Mouse (Mus musculus): ENCODE results near the gene Fggy. TPM values are rescaled to one million over a fixed set of nuclear protein-coding genes. Genes with fewer than 3 reads are reported as not detected.

Gene Fggy
- polyA plus RNA-seq (2015; fragmentation: Nextera tagmentation; extraction: Ambion mirVana): 7.2 and 7.5 TPM in 2 replicates

- WGBS: 25% methylated on average over 12 of the region's 12 CpGs
- peak; percentile 100 for ATAC-seq (ENCODE audit: low FRiP score, low read depth)
Measured at GRCm38 (mm10) chr4:95557333-95557956, at the start of gene Fggy. Gene Fggy, plus strand, starts transcription at chr4:95557507.

GRCm38 (mm10) chr4:95507946-95508311, 49.4 kb upstream of the Fggy start:
- Histone ChIP-seq H3K9me3 (no peaks in the 10 kb centered on the region), H3K9ac (no peak overlapping the region), H3K4me1 (replicated peaks) (peaks cover 9% of the 10 kb centered on the region; the same call in 1 of the 2 replicates), H3K4me3 (no peak overlapping the region), H3K27ac (replicated peaks) (0 out of 2 replicates have a peak overlapping the region, but pooled peaks have one; percentile 10), H3K36me3 (no peaks in the 10 kb centered on the region), H3K27me3 (no peaks in the 10 kb centered on the region), H3K4me2 (no peak overlapping the region)
- 93% methylated on average over 4 of the region's 4 CpGs for WGBS
- ATAC-seq (ENCODE audit: low FRiP score, low read depth): no peak

More at GRCm38 (mm10) chr4:95557333-95557956, at the start of gene Fggy:
- H3K9ac ChIP-seq: peak within 1 kb of the TSS; percentile 48
- no peaks in the 10 kb centered on the region for H3K36me3 ChIP-seq
- peaks cover 17% of the 10 kb centered on the region for H3K4me1 ChIP-seq (replicated peaks)
- H3K9me3 ChIP-seq: no peaks in the 10 kb centered on the region
- H3K4me3 ChIP-seq: peak within 1 kb of the TSS; percentile 45
- H3K4me2 ChIP-seq: peak within 1 kb of the TSS; percentile 58
- no peaks in the 10 kb centered on the region for H3K27me3 ChIP-seq
- peak within 1 kb of the TSS; percentile 71 for H3K27ac ChIP-seq (replicated peaks)

DNA sequence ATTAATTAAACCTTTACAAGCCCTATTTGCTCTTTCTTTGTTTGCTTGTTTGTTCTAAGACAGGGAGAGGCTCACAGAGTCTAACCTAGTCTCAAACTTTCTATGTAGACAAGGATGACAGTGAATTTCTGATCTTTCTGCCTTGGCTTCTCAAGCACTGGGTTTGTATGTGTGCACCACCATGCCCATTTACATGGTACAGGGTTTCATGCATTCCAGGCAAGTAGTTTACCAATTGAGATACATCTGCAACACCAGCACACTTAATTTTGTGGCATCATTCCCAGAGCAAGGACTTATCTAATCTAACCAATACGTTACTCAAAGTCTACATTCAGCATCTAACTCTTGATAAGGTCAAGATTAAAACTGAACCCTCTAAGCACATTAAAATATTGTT, 38.9 kb upstream of the Fggy start:
- ATAC-seq (ENCODE audit: low FRiP score, low read depth): no peak
- H3K9me3 ChIP-seq: no peaks in the 10 kb centered on the region
- 0 out of 2 replicates have a peak, but pooled peaks cover 4% of the 10 kb centered on the region for H3K4me1 ChIP-seq (replicated peaks)
- no peak overlapping the region for H3K27ac ChIP-seq (replicated peaks)
- no peaks in the 10 kb centered on the region for H3K27me3 ChIP-seq
- 80% methylated on average over 1 of the region's 1 CpGs for WGBS
- H3K4me2 ChIP-seq: no peak overlapping the region
- H3K36me3 ChIP-seq: no peaks in the 10 kb centered on the region
- no peak overlapping the region for H3K4me3 ChIP-seq
- no peak overlapping the region for H3K9ac ChIP-seq

DNA sequence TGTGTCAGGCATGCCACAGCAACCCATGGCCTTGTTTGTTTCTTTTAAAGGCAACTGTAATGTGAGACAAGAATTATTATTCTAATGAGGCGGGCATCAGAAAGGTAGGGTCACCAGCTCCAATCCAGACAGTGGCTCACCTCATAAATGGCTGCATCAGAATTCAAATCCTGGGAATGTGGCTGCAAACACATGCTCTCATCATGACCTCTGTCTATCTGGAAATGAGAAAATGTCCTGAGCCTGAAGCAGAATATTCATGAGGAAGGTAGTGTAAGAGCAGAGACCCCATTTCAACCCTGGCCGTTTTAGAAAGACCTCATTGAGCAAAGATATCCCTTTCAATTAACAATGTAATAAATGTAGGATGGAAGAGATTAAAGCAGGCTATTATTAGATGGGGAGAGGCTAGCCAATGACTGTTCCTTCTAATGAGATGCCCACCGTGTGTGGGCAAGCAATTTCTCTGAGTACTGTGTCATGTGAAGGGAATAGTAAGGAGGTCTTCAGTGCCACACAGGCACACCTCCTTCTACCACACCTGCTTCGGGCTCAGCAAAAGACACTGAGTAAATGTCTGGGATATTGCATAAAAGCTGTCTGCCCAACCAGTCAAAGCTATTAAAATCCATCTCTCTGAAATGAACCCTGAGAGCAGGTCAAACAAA, 37.2 kb upstream of the Fggy start:
- Histone ChIP-seq H3K36me3 (no peaks in the 10 kb centered on the region), H3K27me3 (no peaks in the 10 kb centered on the region), H3K9me3 (no peaks in the 10 kb centered on the region), H3K4me1 (replicated peaks) (0 out of 2 replicates have a peak, but pooled peaks cover 4% of the 10 kb centered on the region), H3K9ac (no peak overlapping the region), H3K4me2 (no peak overlapping the region), H3K4me3 (no peak overlapping the region), H3K27ac (replicated peaks) (no peak overlapping the region)
- peak; percentile 81 for ATAC-seq (ENCODE audit: low FRiP score, low read depth)
- 42% methylated on average over 4 of the region's 4 CpGs for WGBS

- no peak overlapping the region for H3K27ac ChIP-seq (replicated peaks)
Measured at GRCm38 (mm10) chr4:95520643-95521032, 36.7 kb upstream of the Fggy start.

DNA sequence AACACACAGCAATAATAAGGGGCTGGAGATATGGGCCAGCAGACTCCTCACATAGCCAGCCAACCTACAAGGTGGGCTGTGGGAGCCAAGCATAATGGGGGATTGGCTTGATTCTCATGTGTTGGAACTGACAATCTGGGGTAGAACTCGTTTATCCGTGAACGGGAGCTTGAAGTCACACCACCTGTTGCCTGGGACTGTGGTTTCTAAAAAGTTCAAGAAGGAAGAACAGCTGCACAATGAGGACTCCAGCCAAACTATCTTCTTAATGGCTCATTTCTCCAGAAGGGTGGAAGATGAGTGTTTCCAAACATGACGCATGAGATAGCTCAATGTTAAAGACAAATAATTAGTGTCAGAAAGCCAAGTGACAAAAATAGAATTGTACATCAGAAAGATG, 30.7 kb upstream of the Fggy start:
- H3K27ac ChIP-seq (replicated peaks): no peak overlapping the region
- no peak overlapping the region for H3K4me3 ChIP-seq
- H3K4me2 ChIP-seq: no peak overlapping the region
- H3K4me1 ChIP-seq (replicated peaks): no peaks in the 10 kb centered on the region
- WGBS: 92% methylated on average over 4 of the region's 4 CpGs
- no peaks in the 10 kb centered on the region for H3K36me3 ChIP-seq
- H3K9me3 ChIP-seq: no peaks in the 10 kb centered on the region
- H3K27me3 ChIP-seq: no peaks in the 10 kb centered on the region
- no peak overlapping the region for H3K9ac ChIP-seq
- no peak for ATAC-seq (ENCODE audit: low FRiP score, low read depth)

More at GRCm38 (mm10) chr4:95520643-95521032, 36.7 kb upstream of the Fggy start:
- H3K4me3 ChIP-seq: no peak overlapping the region
- no peaks in the 10 kb centered on the region for H3K9me3 ChIP-seq
- no peak overlapping the region for H3K9ac ChIP-seq
- H3K4me2 ChIP-seq: no peak overlapping the region
- WGBS: 45% methylated on average over 2 of the region's 2 CpGs
- no peaks in the 10 kb centered on the region for H3K27me3 ChIP-seq
- H3K36me3 ChIP-seq: no peaks in the 10 kb centered on the region
- no peak; the same call in 1 of the 2 replicates for ATAC-seq (ENCODE audit: low FRiP score, low read depth)
- 0 out of 2 replicates have a peak, but pooled peaks cover 4% of the 10 kb centered on the region for H3K4me1 ChIP-seq (replicated peaks)

- H3K4me1 ChIP-seq (replicated peaks): no peaks in the 10 kb centered on the region
- H3K9ac ChIP-seq: no peak overlapping the region
- no peak overlapping the region for H3K4me2 ChIP-seq
- H3K36me3 ChIP-seq: no peaks in the 10 kb centered on the region
- no peak overlapping the region for H3K4me3 ChIP-seq
- H3K9me3 ChIP-seq: no peaks in the 10 kb centered on the region
- H3K27ac ChIP-seq (replicated peaks): no peak overlapping the region
- ATAC-seq (ENCODE audit: low FRiP score, low read depth): no peak
- 75% methylated on average over 2 of the region's 2 CpGs for WGBS
- no peaks in the 10 kb centered on the region for H3K27me3 ChIP-seq
Measured at GRCm38 (mm10) chr4:95530757-95531156, 26.6 kb upstream of the Fggy start.

DNA sequence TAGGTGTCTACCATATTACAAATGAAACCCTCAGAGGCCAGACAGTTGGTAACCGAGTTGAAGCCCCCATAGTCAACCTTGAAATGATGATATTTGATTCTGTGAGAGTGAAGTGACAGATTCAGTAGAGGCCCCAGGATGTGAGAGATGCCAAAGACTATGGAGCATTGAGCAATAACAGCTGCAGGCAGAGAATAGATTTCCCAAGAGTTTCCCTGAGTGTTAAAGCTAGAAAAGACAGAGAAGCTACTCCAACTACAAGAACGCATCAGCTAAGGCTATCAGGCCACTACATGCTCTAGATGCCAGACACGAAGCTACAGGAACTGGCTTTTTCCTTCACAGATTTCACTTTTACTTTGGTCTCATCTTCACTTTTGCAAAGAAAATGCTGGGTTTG, 23.4 kb upstream of the Fggy start:
- WGBS: 95% methylated on average over 3 of the region's 3 CpGs
- no peaks in the 10 kb centered on the region for H3K27me3 ChIP-seq
- no peak overlapping the region for H3K9ac ChIP-seq
- no peaks in the 10 kb centered on the region for H3K4me1 ChIP-seq (replicated peaks)
- no peak for ATAC-seq (ENCODE audit: low FRiP score, low read depth)
- no peak overlapping the region for H3K4me3 ChIP-seq
- H3K4me2 ChIP-seq: no peak overlapping the region
- H3K36me3 ChIP-seq: no peaks in the 10 kb centered on the region
- no peak overlapping the region for H3K27ac ChIP-seq (replicated peaks)
- H3K9me3 ChIP-seq: no peaks in the 10 kb centered on the region

DNA sequence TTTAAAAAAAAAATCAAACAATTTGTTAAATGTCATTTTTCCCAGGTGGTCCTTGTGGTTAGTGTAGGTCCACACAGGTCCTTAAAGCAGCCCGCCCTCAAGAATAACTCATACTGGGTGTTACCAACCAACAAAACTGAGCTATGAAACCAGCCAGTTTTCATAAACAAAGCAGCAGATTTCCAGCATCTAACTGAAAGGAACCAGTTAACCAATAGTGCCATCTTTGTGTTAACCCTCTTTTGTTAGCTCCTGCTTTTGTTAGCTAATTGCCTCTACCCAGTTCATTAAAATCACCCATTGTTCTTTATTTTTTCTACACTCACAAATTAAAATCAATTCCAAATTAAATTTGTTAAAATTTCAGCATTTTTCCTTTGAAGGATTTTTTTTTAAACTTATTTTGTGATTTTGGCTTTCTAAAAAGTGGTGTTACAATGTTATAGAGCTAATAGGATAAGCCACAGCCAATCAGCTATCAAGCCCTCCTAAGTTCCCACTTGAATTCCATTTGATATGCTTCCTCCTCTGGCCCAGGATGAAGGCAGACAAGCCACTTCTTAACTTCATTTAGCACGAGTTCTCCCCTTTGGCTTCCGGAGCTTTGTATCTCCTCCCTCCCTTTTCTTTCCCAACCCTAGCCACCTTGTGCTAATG, 15.8 kb upstream of the Fggy start:
- no peaks in the 10 kb centered on the region for H3K27me3 ChIP-seq
- no peak overlapping the region for H3K27ac ChIP-seq (replicated peaks)
- H3K4me2 ChIP-seq: no peak overlapping the region
- no peaks in the 10 kb centered on the region for H3K36me3 ChIP-seq
- no peaks in the 10 kb centered on the region for H3K9me3 ChIP-seq
- no peak overlapping the region for H3K9ac ChIP-seq
- H3K4me1 ChIP-seq (replicated peaks): no peaks in the 10 kb centered on the region
- no peak overlapping the region for H3K4me3 ChIP-seq
- no peak for ATAC-seq (ENCODE audit: low FRiP score, low read depth)
- WGBS: 70% methylated on average over 3 of the region's 3 CpGs

DNA sequence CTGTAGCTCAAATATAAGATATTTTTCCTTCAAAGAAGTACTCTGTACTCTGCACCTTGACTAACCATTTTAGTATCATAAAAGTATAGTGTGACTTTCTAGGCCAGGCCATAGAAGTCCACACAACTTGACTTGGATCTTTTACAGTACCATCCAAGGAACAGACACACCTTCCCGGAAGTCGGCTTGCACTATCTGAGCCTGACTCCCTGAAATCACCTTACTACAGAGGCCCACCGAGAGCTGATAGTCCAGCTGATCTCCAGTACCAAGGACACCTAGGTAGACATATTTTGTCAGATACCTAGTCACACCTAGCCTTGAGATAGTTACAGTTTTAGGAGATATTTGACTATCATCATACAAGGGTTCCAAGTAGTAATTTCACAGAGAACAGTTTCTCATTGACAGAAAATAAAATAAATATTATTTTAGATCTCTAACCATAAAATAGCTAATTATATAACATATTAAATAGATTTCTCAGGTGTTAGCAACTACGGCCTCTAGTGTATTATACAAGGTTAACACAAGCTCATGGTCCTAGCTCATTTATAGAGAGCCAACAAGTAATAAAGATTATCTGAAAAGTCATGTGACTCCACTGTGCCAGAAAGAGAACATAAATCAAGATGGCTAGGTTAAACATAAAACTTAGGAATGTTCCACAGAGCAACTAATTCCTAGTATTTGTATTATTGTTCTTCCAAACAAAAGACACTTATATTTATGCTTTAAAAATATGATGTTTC, 15.1 kb upstream of the Fggy start:
- H3K9ac ChIP-seq: no peak overlapping the region
- WGBS: 98% methylated on average over 4 of the region's 4 CpGs
- H3K27ac ChIP-seq (replicated peaks): no peak overlapping the region
- no peaks in the 10 kb centered on the region for H3K9me3 ChIP-seq
- no peak for ATAC-seq (ENCODE audit: low FRiP score, low read depth)
- H3K36me3 ChIP-seq: no peaks in the 10 kb centered on the region
- no peaks in the 10 kb centered on the region for H3K27me3 ChIP-seq
- no peak overlapping the region for H3K4me3 ChIP-seq
- no peaks in the 10 kb centered on the region for H3K4me1 ChIP-seq (replicated peaks)
- no peak overlapping the region for H3K4me2 ChIP-seq

- Histone ChIP-seq H3K27me3 (no peaks in the 10 kb centered on the region), H3K36me3 (no peaks in the 10 kb centered on the region), H3K9me3 (no peaks in the 10 kb centered on the region), H3K9ac (no peak overlapping the region), H3K27ac (replicated peaks) (no peak overlapping the region), H3K4me2 (no peak overlapping the region), H3K4me1 (replicated peaks) (no peaks in the 10 kb centered on the region), H3K4me3 (no peak overlapping the region)
- no peak for ATAC-seq (ENCODE audit: low FRiP score, low read depth)
- WGBS: 89% methylated on average over 4 of the region's 4 CpGs
Measured at GRCm38 (mm10) chr4:95543529-95543928, 13.8 kb upstream of the Fggy start.
